Mouse (Mus musculus) hindbrain, embryonic 13.5 days (tissue): ENCODE data around the gene 4921539E11Rik. TPM values are rescaled to one million over a fixed set of nuclear protein-coding genes. Genes with fewer than 3 reads are reported as not detected.

Experiments
- ATAC-seq: fragments of 200-750 bp; cut with Nextera tagmentation; 2 replicates; pipeline ENCODE4 v1.8.0; 2017; ENCODE audit warnings: moderate TSS enrichment; ENCODE audit not compliant: low FRiP score
- H3K27ac ChIP-seq: fragments of 300-500 bp; sonication (generic); 2 replicates; pipeline ENCODE4 v1.5.1; 2015; ENCODE audit warnings: inconsistent platforms, mild to moderate bottlenecking, moderate library complexity
- H3K27me3 ChIP-seq: fragments of 300-500 bp; sonication (generic); 2 replicates; pipeline ENCODE4 v1.6.1; 2015; ENCODE audit warnings: mild to moderate bottlenecking, inconsistent platforms
- H3K36me3 ChIP-seq: fragments of 300-500 bp; sonication (generic); 2 replicates; pipeline ENCODE4 v1.6.1; 2015; ENCODE audit warnings: mild to moderate bottlenecking, inconsistent platforms
- H3K4me1 ChIP-seq: fragments of 300-500 bp; sonication (generic); replicated peaks from 2 replicates; pipeline ENCODE4 v1.6.1; 2015; ENCODE audit warnings: inconsistent platforms
- H3K4me2 ChIP-seq: fragments of 300-500 bp; sonication (generic); 2 replicates; pipeline ENCODE4 v1.6.1; 2015; ENCODE audit warnings: inconsistent platforms, mild to moderate bottlenecking, moderate library complexity
- H3K4me3 ChIP-seq: fragments of 300-500 bp; sonication (generic); 2 replicates; pipeline ENCODE4 v1.5.1; 2015; ENCODE audit warnings: mild to moderate bottlenecking, inconsistent platforms
- H3K9ac ChIP-seq: fragments of 300-500 bp; sonication (generic); 2 replicates; pipeline ENCODE4 v1.6.1; 2015; ENCODE audit warnings: mild to moderate bottlenecking, inconsistent platforms
- H3K9me3 ChIP-seq: fragments of 300-500 bp; sonication (generic); 2 replicates; pipeline ENCODE4 v1.6.1; 2016; ENCODE audit warnings: inconsistent platforms
- WGBS: fragments of 180-500 bp; shearing (Covaris S2); methylation state at CpG from one replicate; pipeline ENCODE4 v1.1.7; 2015; 5-methylcytosine and 5-hydroxymethylcytosine counted together
- polyA plus RNA-seq: library from polyadenylated mRNA; unstranded; fragments of >200 nt; fragmentation: Nextera tagmentation; extraction: Ambion mirVana; gene quantifications from 2 replicates; pipeline ENCODE4 v1.2.1, GENCODE M21; 2015

Gene 4921539E11Rik
- polyA plus RNA-seq = not detected in 2 replicates

DNA sequence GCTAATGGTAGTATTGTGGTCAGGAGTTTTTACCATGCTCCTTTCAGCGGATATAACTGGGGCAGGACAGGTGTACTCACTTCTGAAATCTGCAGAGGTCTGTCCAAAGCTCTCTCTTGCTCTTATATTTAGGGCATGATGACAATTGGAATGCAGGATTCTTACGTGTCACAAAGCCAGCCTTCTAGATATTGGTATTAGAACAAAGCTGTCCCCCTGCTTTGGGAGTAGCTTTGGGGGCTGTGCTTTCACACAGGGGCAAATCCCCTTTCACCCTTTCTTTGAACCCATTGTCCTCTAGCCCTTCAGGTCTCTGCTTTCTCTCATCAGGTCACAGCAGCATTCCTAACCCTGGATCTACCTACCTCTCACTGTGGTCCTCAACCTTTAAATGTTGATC is at the start of gene 4921539E11Rik:
Gene 4921539E11Rik (minus strand): TSS at position 101 of the 400 bp plus-strand sequence.
- no peaks in the 10 kb centered on the region for H3K36me3 ChIP-seq
- no peak within 1 kb of the TSS for H3K27ac ChIP-seq
- H3K4me1 ChIP-seq = no peaks in the 10 kb centered on the region
- 86% methylated on average over 2 of the region's 2 CpGs for WGBS
- H3K9me3 ChIP-seq = no peaks in the 10 kb centered on the region
- no peak for ATAC-seq
- no peaks in the 10 kb centered on the region for H3K27me3 ChIP-seq
- no peak within 1 kb of the TSS for H3K9ac ChIP-seq
- H3K4me2 ChIP-seq = no peak within 1 kb of the TSS
- no peak within 1 kb of the TSS for H3K4me3 ChIP-seq

DNA sequence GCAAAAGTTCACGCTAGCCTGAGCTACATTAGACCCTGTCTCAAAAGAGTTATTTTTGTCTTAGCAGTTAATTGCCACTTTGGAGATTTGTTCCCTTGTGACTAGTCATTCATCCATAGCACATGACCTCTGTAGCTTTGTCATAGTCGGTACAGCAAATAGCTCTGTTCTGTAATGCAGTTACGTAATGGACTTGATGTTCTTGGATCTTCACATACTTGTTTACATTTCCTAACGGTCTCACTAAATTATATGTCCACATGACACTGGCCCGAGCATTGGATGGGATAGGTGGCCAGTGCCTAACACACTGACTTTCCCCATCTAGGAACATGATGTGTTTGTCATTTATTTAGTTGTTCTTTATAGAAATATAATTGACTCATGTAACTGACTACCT is 44.5 kb upstream of the 4921539E11Rik start:
- 91% methylated on average over 5 of the region's 5 CpGs for WGBS

DNA sequence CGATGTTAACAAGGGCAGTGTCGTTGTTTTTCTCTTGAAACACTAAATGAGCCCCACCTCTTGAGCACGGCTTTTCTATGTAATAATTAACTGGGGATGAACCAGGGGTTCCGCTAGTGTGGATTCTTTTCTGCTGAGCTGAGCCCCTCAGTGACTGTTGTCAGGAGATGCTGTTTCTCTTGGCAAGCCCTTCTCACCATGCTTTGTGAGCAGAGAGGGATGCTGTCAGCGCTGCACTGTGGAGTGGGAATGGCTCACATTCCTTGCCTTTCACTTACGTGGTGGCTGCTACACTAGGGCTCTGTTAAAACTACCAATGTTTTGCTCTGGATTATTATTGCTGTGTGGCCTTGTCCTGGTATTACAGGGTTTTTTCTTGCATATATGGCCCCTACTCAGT is 38.7 kb upstream of the 4921539E11Rik start:
- no peaks in the 10 kb centered on the region for H3K9me3 ChIP-seq
- peaks cover 5% of the 10 kb centered on the region; the same call in 1 of the 2 replicates for H3K36me3 ChIP-seq
- H3K27me3 ChIP-seq = no peaks in the 10 kb centered on the region
- no peak; the same call in 1 of the 2 replicates for ATAC-seq
- no peak overlapping the region for H3K27ac ChIP-seq
- no peak overlapping the region for H3K9ac ChIP-seq
- H3K4me1 ChIP-seq = peaks cover 5% of the 10 kb centered on the region
- H3K4me3 ChIP-seq = no peak overlapping the region
- no peak overlapping the region for H3K4me2 ChIP-seq
- 44% methylated on average over 6 of the region's 6 CpGs for WGBS

More for the DNA sequence above, 44.5 kb upstream of the 4921539E11Rik start:
- no peak overlapping the region for H3K9ac ChIP-seq
- ATAC-seq = no peak
- H3K4me3 ChIP-seq = no peak overlapping the region
- H3K4me2 ChIP-seq = no peak overlapping the region
- H3K27ac ChIP-seq = no peak overlapping the region
- H3K9me3 ChIP-seq = no peaks in the 10 kb centered on the region
- no peaks in the 10 kb centered on the region for H3K4me1 ChIP-seq
- no peaks in the 10 kb centered on the region for H3K27me3 ChIP-seq
- H3K36me3 ChIP-seq = peaks cover 5% of the 10 kb centered on the region; the same call in 1 of the 2 replicates

DNA sequence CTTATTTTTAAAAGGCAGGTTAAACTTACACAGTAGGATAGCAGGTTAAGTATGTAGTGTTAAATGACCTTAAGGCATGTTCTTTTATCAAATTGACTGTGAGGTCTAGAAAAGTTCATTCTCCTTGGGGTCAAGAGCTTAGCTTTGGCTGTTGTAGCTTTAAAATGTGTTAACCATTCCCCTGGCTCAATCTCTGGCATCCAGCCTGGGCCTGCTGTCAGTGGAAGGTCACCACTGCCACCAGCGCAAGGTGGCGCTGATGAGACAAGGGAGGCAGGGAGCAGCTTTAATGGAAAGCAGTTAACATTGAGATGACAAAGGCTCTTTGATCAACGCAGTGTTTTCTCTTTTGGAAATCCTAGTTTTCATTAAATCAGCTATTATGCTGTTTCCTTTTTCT is 36.3 kb upstream of the 4921539E11Rik start:
- no peak overlapping the region for H3K4me2 ChIP-seq
- no peak overlapping the region for H3K9ac ChIP-seq
- peaks cover 5% of the 10 kb centered on the region for H3K4me1 ChIP-seq
- H3K4me3 ChIP-seq = no peak overlapping the region
- H3K9me3 ChIP-seq = no peaks in the 10 kb centered on the region
- H3K36me3 ChIP-seq = peaks cover 5% of the 10 kb centered on the region; the same call in 1 of the 2 replicates
- H3K27ac ChIP-seq = no peak overlapping the region
- 82% methylated on average over 3 of the region's 3 CpGs for WGBS
- no peak for ATAC-seq
- no peaks in the 10 kb centered on the region for H3K27me3 ChIP-seq

DNA sequence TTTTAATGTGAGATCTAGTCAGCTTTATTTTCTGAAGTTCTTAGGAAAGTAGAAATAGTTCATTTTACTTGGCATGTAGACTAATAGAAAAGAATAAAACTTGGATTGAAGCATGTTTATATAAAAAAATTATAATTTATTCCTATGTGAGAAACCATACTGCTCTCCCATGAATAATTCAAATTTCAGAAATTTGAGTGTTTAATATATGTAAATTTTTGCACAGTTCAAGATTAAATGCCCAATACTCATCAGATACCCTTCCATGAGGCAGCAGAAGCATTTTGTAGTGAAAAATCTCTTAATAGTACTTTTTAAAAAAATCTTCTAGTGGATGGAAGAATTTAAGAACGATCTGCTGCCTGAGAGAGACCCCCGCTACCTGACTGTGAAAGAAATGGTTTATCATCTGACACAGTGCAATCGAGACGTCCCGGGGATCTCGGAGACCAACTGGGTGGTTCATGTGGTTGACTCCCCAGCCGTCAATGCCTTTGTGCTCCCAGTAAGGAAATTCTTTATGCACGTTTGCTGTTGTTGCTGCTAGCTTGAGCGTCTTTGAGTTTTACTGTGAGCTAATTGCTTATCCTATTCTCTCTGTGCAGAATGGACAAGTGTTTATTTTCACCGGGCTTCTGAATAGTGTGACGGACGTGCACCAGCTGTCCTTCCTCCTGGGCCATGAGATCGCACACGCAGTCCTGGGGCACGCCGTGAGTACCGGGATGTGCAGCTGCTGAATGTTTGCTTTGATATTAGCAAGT is 34.2 kb upstream of the 4921539E11Rik start:
- Histone ChIP-seq H3K9ac (peak overlapping the region; percentile 35; the same call in 1 of the 2 replicates), H3K4me1 (peaks cover 5% of the 10 kb centered on the region), H3K4me2 (peak overlapping the region; percentile 43), H3K9me3 (no peaks in the 10 kb centered on the region), H3K27me3 (no peaks in the 10 kb centered on the region), H3K4me3 (peak overlapping the region; percentile 22), H3K36me3 (no peaks in the 10 kb centered on the region), H3K27ac (0 out of 2 replicates have a peak overlapping the region, but pooled peaks have one; percentile 23)
- 10% methylated on average over 17 of the region's 17 CpGs for WGBS
- ATAC-seq = peak; percentile 63; the same call in 1 of the 2 replicates

DNA sequence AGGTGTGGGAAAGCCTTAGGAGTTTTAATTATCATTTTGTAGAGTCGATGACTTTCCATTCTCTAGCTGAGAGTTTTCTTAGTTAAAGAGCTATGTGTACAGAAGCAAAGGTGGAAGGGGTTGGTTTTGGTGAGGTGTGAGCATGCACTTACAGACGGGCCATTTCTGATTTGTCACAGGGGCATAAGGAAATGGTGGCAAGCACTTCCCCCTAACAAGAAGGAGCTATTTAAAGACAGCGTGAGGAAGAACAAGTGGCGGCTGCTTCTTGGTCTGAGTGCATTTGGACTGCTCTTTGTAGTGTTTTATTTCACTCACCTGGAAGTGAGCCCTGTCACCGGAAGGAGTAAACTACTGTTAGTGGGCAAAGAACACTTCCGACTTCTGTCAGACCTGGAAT is 30.8 kb upstream of the 4921539E11Rik start:
- no peak overlapping the region for H3K4me2 ChIP-seq
- H3K36me3 ChIP-seq = no peaks in the 10 kb centered on the region
- peaks cover 5% of the 10 kb centered on the region for H3K4me1 ChIP-seq
- H3K9ac ChIP-seq = no peak overlapping the region
- 86% methylated on average over 6 of the region's 6 CpGs for WGBS
- no peak for ATAC-seq
- H3K27me3 ChIP-seq = no peaks in the 10 kb centered on the region
- H3K27ac ChIP-seq = no peak overlapping the region
- H3K9me3 ChIP-seq = no peaks in the 10 kb centered on the region
- H3K4me3 ChIP-seq = no peak overlapping the region

DNA sequence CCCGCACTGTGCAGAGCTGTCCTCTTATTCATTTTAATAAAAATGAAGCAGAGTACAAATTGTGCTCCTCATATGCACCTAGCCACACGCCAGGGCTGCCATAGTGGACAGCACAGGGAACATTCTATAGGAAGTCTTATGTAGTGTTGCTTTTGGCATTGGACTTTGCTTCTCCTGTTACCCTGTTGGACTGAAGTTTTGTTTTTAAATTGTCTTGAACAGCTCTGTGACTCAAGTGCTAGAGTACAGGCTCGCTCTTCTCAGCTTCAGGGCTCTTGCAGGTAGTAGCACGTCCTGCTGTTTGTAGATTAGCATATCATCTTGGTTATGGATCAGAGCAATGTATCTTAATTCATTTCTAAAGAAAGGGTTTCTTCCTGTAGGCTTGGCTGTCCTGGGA is 25.2 kb upstream of the 4921539E11Rik start:
- Histone ChIP-seq H3K9ac (no peak overlapping the region), H3K27me3 (no peaks in the 10 kb centered on the region), H3K4me2 (no peak overlapping the region), H3K4me3 (no peak overlapping the region), H3K4me1 (peaks cover 11% of the 10 kb centered on the region), H3K9me3 (no peaks in the 10 kb centered on the region), H3K36me3 (no peaks in the 10 kb centered on the region), H3K27ac (no peak overlapping the region)
- no peak for ATAC-seq
- 92% methylated on average over 4 of the region's 4 CpGs for WGBS

DNA sequence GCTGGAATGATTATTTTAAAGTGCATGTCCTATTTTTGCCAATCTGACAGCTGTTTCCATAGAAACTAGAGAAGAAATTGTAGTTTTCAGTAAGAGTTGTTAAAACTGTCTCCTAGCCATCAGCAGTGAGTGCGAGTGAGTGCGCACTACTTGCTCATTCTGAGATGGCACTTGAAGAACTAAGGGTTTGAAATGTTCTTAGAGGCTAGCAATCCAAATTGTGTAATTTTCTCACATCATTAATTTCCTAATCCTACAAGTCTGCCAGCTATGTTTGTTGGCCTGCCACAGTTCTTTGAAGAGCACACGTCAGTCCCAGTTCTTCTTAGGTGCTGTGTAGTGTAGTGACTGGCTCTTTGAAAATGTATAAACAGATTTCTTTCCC is 23.9 kb upstream of the 4921539E11Rik start:
- Histone ChIP-seq H3K27ac (0 out of 2 replicates have a peak overlapping the region, but pooled peaks have one; percentile 96), H3K4me2 (peak overlapping the region; percentile 57), H3K9ac (0 out of 2 replicates have a peak overlapping the region, but pooled peaks have one; percentile 8), H3K9me3 (no peaks in the 10 kb centered on the region), H3K27me3 (no peaks in the 10 kb centered on the region), H3K36me3 (no peaks in the 10 kb centered on the region), H3K4me1 (peaks cover 11% of the 10 kb centered on the region), H3K4me3 (peak overlapping the region; percentile 66)
- WGBS = 43% methylated on average over 3 of the region's 3 CpGs
- ATAC-seq = no peak

DNA sequence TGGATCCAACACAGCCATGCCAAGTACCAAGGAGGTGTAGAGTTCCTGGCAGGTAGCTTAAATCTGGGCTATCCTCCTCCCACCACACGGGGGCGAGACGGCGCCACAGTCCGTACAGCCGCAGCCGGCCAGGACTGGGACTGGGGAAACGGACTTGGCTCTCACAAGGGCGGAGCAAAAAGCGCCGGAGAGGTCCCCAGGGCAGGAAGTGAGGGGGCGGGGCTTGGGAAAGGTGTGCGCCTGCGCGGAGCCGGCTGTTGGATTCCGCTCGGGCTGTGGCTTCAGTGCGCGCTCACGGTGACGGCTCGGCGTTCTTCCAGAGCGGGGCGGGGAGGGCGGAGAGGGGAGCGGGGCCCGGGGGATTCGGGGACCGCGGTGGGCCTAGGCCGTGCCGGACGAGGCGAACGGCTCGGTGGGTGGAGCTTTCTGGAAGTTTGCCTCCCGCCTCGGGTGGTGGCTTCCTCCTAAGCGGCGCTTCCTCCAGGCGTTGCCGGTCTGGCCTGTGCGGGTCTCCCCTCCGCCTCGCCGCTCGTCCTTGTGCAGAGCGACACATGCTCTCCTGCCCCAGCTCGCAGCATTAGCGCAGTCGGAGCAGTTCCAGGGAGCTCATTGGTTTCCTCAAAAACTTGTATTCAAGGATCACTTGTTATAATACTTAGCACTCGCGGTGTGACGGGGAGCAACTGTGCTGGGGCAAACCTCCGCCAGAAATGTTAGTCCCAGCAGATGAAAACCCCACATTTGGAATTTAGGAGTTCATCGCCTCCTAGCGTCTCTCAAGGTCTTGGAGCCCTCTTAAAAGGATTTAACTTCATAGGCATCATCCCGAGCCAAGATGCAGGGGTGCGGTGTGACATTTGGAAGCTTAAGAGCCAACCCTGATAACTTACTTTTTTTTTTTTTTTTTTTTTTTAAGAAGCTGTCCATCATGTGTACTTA is 23.2 kb upstream of the 4921539E11Rik start, which contains the start of gene Oma1:
Gene Oma1 (plus strand): TSS at position 226 of the 939 bp plus-strand sequence.
- Histone ChIP-seq H3K4me1 (peaks cover 11% of the 10 kb centered on the region), H3K27me3 (no peaks in the 10 kb centered on the region), H3K27ac (peak within 1 kb of the TSS; percentile 96), H3K36me3 (no peaks in the 10 kb centered on the region), H3K9me3 (no peaks in the 10 kb centered on the region), H3K4me3 (peak within 1 kb of the TSS; percentile 66), H3K4me2 (peak within 1 kb of the TSS; percentile 57), H3K9ac (peak within 1 kb of the TSS; percentile 81)
- under 1% methylated on average over 55 of the region's 61 CpGs for WGBS
- ATAC-seq = peak; percentile 99

DNA sequence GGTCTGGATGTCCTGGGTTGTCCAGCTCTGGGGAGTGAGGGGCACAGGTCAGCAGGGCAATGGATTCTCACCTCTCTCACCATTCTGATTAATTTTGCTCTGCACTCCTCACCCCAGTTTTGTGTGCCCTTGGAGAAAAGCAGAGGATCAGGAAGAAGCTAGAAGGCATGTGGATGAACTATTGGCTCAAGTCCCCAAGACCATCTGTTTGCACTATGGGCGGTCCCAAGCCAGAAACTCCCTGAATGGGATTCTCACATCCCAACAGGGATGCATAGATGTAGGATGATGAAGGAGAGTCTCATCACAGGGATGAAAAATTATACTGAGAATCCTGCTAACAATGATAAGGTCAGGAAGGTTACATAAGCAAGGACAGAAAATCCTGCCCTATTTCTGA is 13.2 kb upstream of the 4921539E11Rik start:
- 100% methylated on average over 1 of the region's 1 CpGs for WGBS
- H3K27ac ChIP-seq = no peak overlapping the region
- no peaks in the 10 kb centered on the region for H3K4me1 ChIP-seq
- no peak for ATAC-seq
- no peaks in the 10 kb centered on the region for H3K36me3 ChIP-seq
- no peak overlapping the region for H3K9ac ChIP-seq
- H3K9me3 ChIP-seq = no peaks in the 10 kb centered on the region
- H3K4me2 ChIP-seq = no peak overlapping the region
- H3K4me3 ChIP-seq = no peak overlapping the region
- H3K27me3 ChIP-seq = no peaks in the 10 kb centered on the region

DNA sequence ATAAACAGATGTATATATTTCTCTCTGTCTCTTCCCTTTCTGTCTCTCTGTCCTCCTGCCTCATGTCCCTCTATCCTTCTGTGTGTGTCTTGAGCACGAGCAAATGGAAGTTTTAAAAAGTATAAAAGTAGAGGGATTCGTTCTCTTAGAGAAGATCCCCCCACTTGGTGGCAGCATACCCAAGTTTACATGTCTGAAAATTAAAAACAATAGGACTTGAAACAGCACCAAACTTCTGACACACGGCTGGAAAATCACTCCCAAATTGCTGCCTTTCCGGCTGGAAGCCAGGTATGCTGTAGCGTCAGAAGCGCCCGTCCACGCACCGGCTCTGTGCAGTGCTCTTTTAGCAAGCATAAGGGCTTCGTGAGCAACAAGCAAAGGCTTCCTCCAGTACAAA is 8.7 kb upstream of the 4921539E11Rik start:
- H3K27me3 ChIP-seq = no peaks in the 10 kb centered on the region
- H3K36me3 ChIP-seq = no peaks in the 10 kb centered on the region
- no peaks in the 10 kb centered on the region for H3K4me1 ChIP-seq
- H3K4me3 ChIP-seq = no peak overlapping the region
- 80% methylated on average over 10 of the region's 10 CpGs for WGBS
- ATAC-seq = no peak
- H3K4me2 ChIP-seq = no peak overlapping the region
- no peak overlapping the region for H3K9ac ChIP-seq
- no peaks in the 10 kb centered on the region for H3K9me3 ChIP-seq
- H3K27ac ChIP-seq = no peak overlapping the region

DNA sequence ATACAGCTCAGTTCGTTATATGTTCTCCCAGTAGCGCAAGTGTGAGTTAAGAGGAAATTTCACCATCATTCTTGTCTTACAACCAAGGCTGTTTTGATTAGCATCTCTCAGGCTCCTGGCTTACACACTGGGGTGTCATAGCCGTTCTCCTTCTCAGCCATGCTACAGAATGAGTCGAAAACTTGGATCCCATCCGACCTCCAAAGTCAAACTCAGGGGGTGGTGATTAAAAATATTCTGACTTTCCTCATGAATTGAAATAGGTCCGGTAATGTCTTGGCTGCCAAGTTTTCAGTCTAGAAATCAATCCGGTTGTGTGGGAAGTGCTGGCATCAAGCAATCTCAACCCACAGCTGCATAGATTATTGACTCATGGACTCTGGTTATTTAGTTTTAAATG is 2.3 kb downstream of the 4921539E11Rik start:
- no peak for ATAC-seq
- no peak overlapping the region for H3K9ac ChIP-seq
- H3K4me1 ChIP-seq = no peaks in the 10 kb centered on the region
- no peak overlapping the region for H3K4me2 ChIP-seq
- H3K27ac ChIP-seq = no peak overlapping the region
- H3K9me3 ChIP-seq = no peaks in the 10 kb centered on the region
- 89% methylated on average over 7 of the region's 7 CpGs for WGBS
- no peak overlapping the region for H3K4me3 ChIP-seq
- no peaks in the 10 kb centered on the region for H3K27me3 ChIP-seq
- H3K36me3 ChIP-seq = no peaks in the 10 kb centered on the region
